ENCODE assay signal across 22 mouse cellular contexts in the genomic region with DNA sequence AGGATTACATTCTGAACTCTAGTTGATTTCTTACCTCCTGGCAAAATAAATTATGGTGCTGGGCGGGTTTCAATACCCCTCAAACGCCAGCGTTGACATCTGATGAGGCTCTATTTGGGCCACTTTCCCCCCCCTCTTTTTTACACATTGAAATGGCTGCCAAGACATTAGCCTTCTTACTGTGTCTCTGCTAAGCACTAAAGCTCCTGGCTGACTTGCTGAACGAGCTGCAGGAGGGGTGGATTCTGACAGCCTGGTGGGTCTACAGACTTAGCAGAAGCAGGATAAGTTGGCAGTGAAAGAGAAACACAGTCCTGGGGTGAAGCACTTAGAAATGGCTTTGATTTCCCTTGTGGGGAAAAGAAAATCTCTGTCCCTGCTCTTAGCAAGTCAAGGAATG.
DNase-seq lines count a peak whose midpoint lies in the region; ATAC-seq and TF ChIP-seq lines count a peak whose summit lies in the region.
"Had no signal": no experiment of that assay in that cellular context is flagged by ENCODE, and none has a peak within 500 bp of the region (broad histone marks: within the 10 kb centered on the region; RNA-seq: fewer than 3 reads in every experiment).

No protein-coding gene starts in this region.

- no peaks in the 10 kb centered on the region for H3K27me3 ChIP-seq in forebrain, embryonic 16.5 days (replicated peaks; ENCODE audit: control insufficient read depth, insufficient read depth, low read length)
- no peaks in the 10 kb centered on the region for H3K27me3 ChIP-seq in forebrain, embryonic 11.5 days (ENCODE audit: control insufficient read depth, insufficient read depth, low read length)
- no peaks in the 10 kb centered on the region for H3K27me3 ChIP-seq in limb, embryonic 13.5 days
- no peaks in the 10 kb centered on the region for H3K27me3 ChIP-seq in limb, embryonic 10.5 days (ENCODE audit: low read depth, poor library complexity, severe bottlenecking)
- no peaks in the 10 kb centered on the region for H3K27me3 ChIP-seq in limb, embryonic 14.5 days (ENCODE audit: control insufficient read depth, insufficient read depth, low read length)
- H3K27me3 ChIP-seq in stomach, embryonic 16.5 days (ENCODE audit: control insufficient read depth, insufficient read depth, low read length) = no peaks in the 10 kb centered on the region
- H3K27me3 ChIP-seq: embryonic facial prominence, embryonic 12.5 days; hindbrain, embryonic 13.5 days had no signal

- no peak overlapping the region for H3K4me2 ChIP-seq in forebrain, embryonic 16.5 days (ENCODE audit: low read length)
- H3K4me2 ChIP-seq in forebrain, embryonic 11.5 days (ENCODE audit: low read depth, low read length, severe bottlenecking) = no peak overlapping the region
- no peak overlapping the region for H3K4me2 ChIP-seq in limb, embryonic 13.5 days (replicated peaks)
- no peak overlapping the region for H3K4me2 ChIP-seq in limb, embryonic 14.5 days (replicated peaks; ENCODE audit: low read depth, low read length, severe bottlenecking)
- H3K4me2 ChIP-seq in stomach, embryonic 16.5 days (ENCODE audit: low read depth, low read length) = no peak overlapping the region
- H3K4me2 ChIP-seq: embryonic facial prominence, embryonic 12.5 days; hindbrain, embryonic 13.5 days had no signal

- no peaks in the 10 kb centered on the region for H3K9me3 ChIP-seq in forebrain, embryonic 16.5 days (ENCODE audit: control insufficient read depth, low read length)
- no peaks in the 10 kb centered on the region for H3K9me3 ChIP-seq in forebrain, embryonic 11.5 days (ENCODE audit: control insufficient read depth, low read length)
- no peaks in the 10 kb centered on the region for H3K9me3 ChIP-seq in limb, embryonic 13.5 days
- no peaks in the 10 kb centered on the region for H3K9me3 ChIP-seq in limb, embryonic 10.5 days (replicated peaks)
- no peaks in the 10 kb centered on the region for H3K9me3 ChIP-seq in limb, embryonic 14.5 days (ENCODE audit: control insufficient read depth, low read length)
- no peaks in the 10 kb centered on the region for H3K9me3 ChIP-seq in stomach, embryonic 16.5 days (replicated peaks; ENCODE audit: control insufficient read depth, low read length)
- H3K9me3 ChIP-seq: embryonic facial prominence, embryonic 12.5 days; heart, embryonic 10.5 days; hindbrain, embryonic 13.5 days had no signal

- H3K4me1 ChIP-seq in forebrain, embryonic 16.5 days (replicated peaks; ENCODE audit: control insufficient read depth, insufficient read depth, low read length) = 0 out of 2 replicates have a peak, but pooled peaks cover 2% of the 10 kb centered on the region
- H3K4me1 ChIP-seq in forebrain, embryonic 11.5 days (replicated peaks; ENCODE audit: control insufficient read depth, insufficient read depth, low read length) = no peaks in the 10 kb centered on the region
- H3K4me1 ChIP-seq in limb, embryonic 13.5 days = peaks cover 18% of the 10 kb centered on the region
- H3K4me1 ChIP-seq in limb, embryonic 10.5 days = peaks cover 3% of the 10 kb centered on the region; the same call in 1 of the 2 replicates
- H3K4me1 ChIP-seq in limb, embryonic 14.5 days (ENCODE audit: control insufficient read depth, insufficient read depth, low read length) = no peaks in the 10 kb centered on the region
- H3K4me1 ChIP-seq in stomach, embryonic 16.5 days (ENCODE audit: control insufficient read depth, insufficient read depth, low read length) = no peaks in the 10 kb centered on the region
- H3K4me1 ChIP-seq: heart, embryonic 10.5 days; hindbrain, embryonic 13.5 days had no signal

- ATAC-seq in forebrain, embryonic 16.5 days = peak; percentile 78
- no peak for ATAC-seq in forebrain, embryonic 11.5 days (replicated peaks; ENCODE audit: low FRiP score)
- 0 out of 2 replicates have a peak, but pooled peaks have one; percentile 54 for ATAC-seq in limb, embryonic 13.5 days (ENCODE audit: low FRiP score, low read depth)
- peak; percentile 50 for ATAC-seq in limb, embryonic 14.5 days (ENCODE audit: low FRiP score, low read depth)
- peak; percentile 77 for ATAC-seq in stomach, embryonic 16.5 days (ENCODE audit: insufficient read depth, low FRiP score)
- ATAC-seq: inflammation-experienced regulatory T-cells, adult 6 months; intestine, postnatal 0 days had no signal

- 46% methylated on average over 4 of the region's 4 CpGs for WGBS in forebrain, embryonic 16.5 days
- WGBS in forebrain, embryonic 11.5 days = 81% methylated on average over 4 of the region's 4 CpGs
- WGBS in limb, embryonic 13.5 days = 41% methylated on average over 4 of the region's 4 CpGs
- 72% methylated on average over 4 of the region's 4 CpGs for WGBS in limb, embryonic 10.5 days
- WGBS in limb, embryonic 14.5 days = 32% methylated on average over 4 of the region's 4 CpGs
- 28% methylated on average over 4 of the region's 4 CpGs for whole genome bisulfite sequencing in stomach, embryonic 16.5 days

- H3K27ac ChIP-seq in forebrain, embryonic 16.5 days (ENCODE audit: low read length) = no peak overlapping the region
- no peak overlapping the region for H3K27ac ChIP-seq in forebrain, embryonic 11.5 days (ENCODE audit: low read depth, low read length)
- no peak overlapping the region for H3K27ac ChIP-seq in limb, embryonic 13.5 days
- no peak overlapping the region for H3K27ac ChIP-seq in limb, embryonic 10.5 days
- H3K27ac ChIP-seq in limb, embryonic 14.5 days (replicated peaks; ENCODE audit: low read depth, low read length) = no peak overlapping the region
- H3K27ac ChIP-seq in stomach, embryonic 16.5 days (ENCODE audit: low read length) = no peak overlapping the region
- H3K27ac ChIP-seq: embryonic facial prominence, embryonic 12.5 days; heart, embryonic 10.5 days; hindbrain, embryonic 13.5 days had no signal

- no peak for TF ChIP-seq POLR2A in limb, embryonic 14.5 days (IDR thresholded peaks at IDR 0.05; ENCODE audit: borderline replicate concordance, extremely low read depth, insufficient read depth, insufficient read length)

- H3K4me3 ChIP-seq in forebrain, embryonic 16.5 days (replicated peaks; ENCODE audit: low read length) = no peak overlapping the region
- H3K4me3 ChIP-seq in forebrain, embryonic 11.5 days (ENCODE audit: low read depth, low read length) = no peak overlapping the region
- no peak overlapping the region for H3K4me3 ChIP-seq in limb, embryonic 13.5 days
- H3K4me3 ChIP-seq in limb, embryonic 10.5 days = no peak overlapping the region
- no peak overlapping the region for H3K4me3 ChIP-seq in limb, embryonic 14.5 days (replicated peaks; ENCODE audit: low read length)
- no peak overlapping the region for H3K4me3 ChIP-seq in stomach, embryonic 16.5 days (replicated peaks; ENCODE audit: low read length)
- H3K4me3 ChIP-seq: embryonic facial prominence, embryonic 12.5 days; heart, embryonic 10.5 days; hindbrain, embryonic 13.5 days had no signal

- no peak overlapping the region for H3K9ac ChIP-seq in forebrain, embryonic 16.5 days (replicated peaks; ENCODE audit: low read depth, low read length)
- no peak overlapping the region for H3K9ac ChIP-seq in forebrain, embryonic 11.5 days (ENCODE audit: low read length)
- H3K9ac ChIP-seq in limb, embryonic 13.5 days = no peak overlapping the region
- H3K9ac ChIP-seq in limb, embryonic 14.5 days (ENCODE audit: low read depth, low read length, severe bottlenecking) = no peak overlapping the region
- H3K9ac ChIP-seq in stomach, embryonic 16.5 days (ENCODE audit: low read length) = no peak overlapping the region
- H3K9ac ChIP-seq: embryonic facial prominence, embryonic 12.5 days; hindbrain, embryonic 13.5 days had no signal

- H3K36me3 ChIP-seq in forebrain, embryonic 16.5 days (ENCODE audit: control insufficient read depth, insufficient read depth) = no peaks in the 10 kb centered on the region
- no peaks in the 10 kb centered on the region for H3K36me3 ChIP-seq in forebrain, embryonic 11.5 days (ENCODE audit: control insufficient read depth, insufficient read depth, low read length)
- no peaks in the 10 kb centered on the region for H3K36me3 ChIP-seq in limb, embryonic 13.5 days
- H3K36me3 ChIP-seq in limb, embryonic 10.5 days = no peaks in the 10 kb centered on the region
- no peaks in the 10 kb centered on the region for H3K36me3 ChIP-seq in limb, embryonic 14.5 days (ENCODE audit: control insufficient read depth, insufficient read depth, low read length)
- no peaks in the 10 kb centered on the region for H3K36me3 ChIP-seq in stomach, embryonic 16.5 days (ENCODE audit: control insufficient read depth, insufficient read depth, low read length)
- H3K36me3 ChIP-seq: embryonic facial prominence, embryonic 12.5 days; heart, embryonic 10.5 days; hindbrain, embryonic 13.5 days had no signal

- no peak for DNase-seq in forebrain, embryonic 11.5 days (ENCODE audit: low spot score)
- DNase-seq in limb, embryonic 10.5 days (ENCODE audit: low spot score) = no peak
- DNase-seq in limb, embryonic 14.5 days (ENCODE audit: low spot score) = peak; percentile 57
- DNase-seq in lung, postnatal 14 days = no peak
- DNase-seq: adrenal gland, adult 2 months; adrenal gland, postnatal 36 days; cerebellum, adult 11 months; cerebellum, adult 8-10 months; cerebellum, postnatal 14 days; embryo, embryonic 11 days; gastrocnemius, postnatal 10 days; heart, adult 18-20 months; heart, postnatal 10 days; heart, postnatal 4 days had no signal
